Mouse (Mus musculus) small intestine, adult 2 months (tissue): ENCODE measurements around the gene Agbl4. TPM values are rescaled to one million over a fixed set of nuclear protein-coding genes. Genes with fewer than 3 reads are reported as not detected.

Source experiments
- H3K27ac ChIP-seq: fragments of 200-500 bp; 2 replicates; pipeline ENCODE4 v1.5.1; 2012; ENCODE audit warnings: low read depth, low read length, control low read depth, inconsistent platforms; ENCODE audit not compliant: insufficient read depth
- H3K27me3 ChIP-seq: fragments of 200-500 bp; 2 replicates; pipeline ENCODE4 v1.6.1; 2012; ENCODE audit warnings: mild to moderate bottlenecking, moderate library complexity, low read length, inconsistent platforms; ENCODE audit not compliant: control insufficient read depth, insufficient read depth
- H3K36me3 ChIP-seq: fragments of 200-500 bp; 2 replicates; pipeline ENCODE4 v1.6.1; 2012; ENCODE audit warnings: mild to moderate bottlenecking, low read length, control low read depth, inconsistent platforms; ENCODE audit not compliant: control insufficient read depth, insufficient read depth
- H3K4me1 ChIP-seq: fragments of 200-500 bp; 2 replicates; pipeline ENCODE4 v1.6.1; 2012; ENCODE audit warnings: low read length, inconsistent platforms, mixed read lengths; ENCODE audit not compliant: control insufficient read depth, insufficient read depth, insufficient read length
- H3K4me3 ChIP-seq: fragments of 200-500 bp; 2 replicates; pipeline ENCODE4 v1.5.1; 2012; ENCODE audit warnings: low read depth, mild to moderate bottlenecking, control low read depth, inconsistent platforms, low read length, moderate library complexity
- CTCF ChIP-seq: fragments of 200-500 bp; IDR thresholded peaks from 2 replicates; pipeline ENCODE4 v1.5.1; 2012; ENCODE audit warnings: low read depth, mild to moderate bottlenecking, control low read depth, inconsistent platforms, low read length, moderate library complexity, mixed read lengths; ENCODE audit not compliant: insufficient replicate concordance, insufficient read length; ENCODE audit errors: extremely low read depth
- POLR2A ChIP-seq: fragments of 200-500 bp; IDR thresholded peaks from 2 replicates; pipeline ENCODE4 v1.6.1; 2012; ENCODE audit warnings: low read depth, mild to moderate bottlenecking, control low read depth, inconsistent platforms, low read length, moderate library complexity
- WGBS: fragments of 180-500 bp; shearing (Covaris S2); methylation state at CpG from one replicate; pipeline ENCODE4 v1.1.7; 2018; 5-methylcytosine and 5-hydroxymethylcytosine counted together
- polyA plus RNA-seq: library from polyadenylated mRNA; depleted of rRNA; stranded (reverse); fragments of >200 nt; gene quantifications from 2 replicates; pipeline ENCODE4 v1.2.3, GENCODE M21; 2012

Agbl4 gene
- polyA plus RNA-seq, 1 experiment: not detected

DNA sequence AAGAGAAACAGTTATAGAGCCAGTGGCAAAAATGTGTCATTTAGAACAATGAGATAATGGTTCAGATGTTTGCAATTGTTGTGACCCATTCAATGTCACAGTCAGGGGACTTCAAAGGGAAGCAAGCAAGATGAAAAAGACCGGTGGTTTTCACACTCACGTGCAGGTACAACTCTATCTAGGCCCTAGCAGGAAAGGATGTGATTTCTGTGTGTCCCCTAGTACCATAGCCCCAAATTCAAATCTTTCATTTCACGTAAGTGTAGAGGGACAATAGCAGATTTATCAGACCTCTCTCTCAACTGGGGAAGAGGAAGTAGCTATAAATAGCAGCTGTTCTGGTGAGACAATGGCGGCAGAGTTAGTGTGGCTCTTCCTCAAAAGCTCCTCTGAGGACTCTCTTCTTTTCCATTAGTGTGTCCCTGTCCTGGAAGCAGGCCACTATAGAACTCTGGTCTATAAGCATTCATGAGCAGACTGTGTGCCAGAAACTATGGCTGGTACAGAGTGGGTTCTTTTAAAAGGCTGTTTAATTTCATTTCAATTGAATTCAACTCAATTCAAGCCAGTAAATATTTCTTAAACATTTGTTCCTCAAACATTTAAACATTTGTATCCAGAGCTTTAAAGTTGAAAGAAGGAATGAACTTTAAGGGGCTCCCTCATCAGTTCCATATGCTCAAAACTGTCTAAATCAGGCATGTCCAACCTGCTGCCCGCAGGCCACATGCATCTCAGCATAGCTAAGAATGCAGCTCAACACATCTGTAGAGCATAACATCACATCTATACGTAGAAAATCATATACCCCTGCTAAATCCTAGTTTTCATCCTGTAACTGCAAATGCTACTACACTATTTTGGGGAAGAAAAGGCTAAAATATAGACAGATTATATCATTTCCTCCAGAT, 953.4 kb downstream of the Agbl4 start:
- no peak overlapping the region for H3K27ac ChIP-seq
- 68% methylated on average over 6 of the region's 6 CpGs for WGBS
- H3K27me3 ChIP-seq: no peaks in the 10 kb centered on the region
- TF ChIP-seq POLR2A: no peak
- TF ChIP-seq CTCF: no peak
- H3K4me1 ChIP-seq: no peaks in the 10 kb centered on the region
- H3K36me3 ChIP-seq: no peaks in the 10 kb centered on the region
- no peak overlapping the region for H3K4me3 ChIP-seq

DNA sequence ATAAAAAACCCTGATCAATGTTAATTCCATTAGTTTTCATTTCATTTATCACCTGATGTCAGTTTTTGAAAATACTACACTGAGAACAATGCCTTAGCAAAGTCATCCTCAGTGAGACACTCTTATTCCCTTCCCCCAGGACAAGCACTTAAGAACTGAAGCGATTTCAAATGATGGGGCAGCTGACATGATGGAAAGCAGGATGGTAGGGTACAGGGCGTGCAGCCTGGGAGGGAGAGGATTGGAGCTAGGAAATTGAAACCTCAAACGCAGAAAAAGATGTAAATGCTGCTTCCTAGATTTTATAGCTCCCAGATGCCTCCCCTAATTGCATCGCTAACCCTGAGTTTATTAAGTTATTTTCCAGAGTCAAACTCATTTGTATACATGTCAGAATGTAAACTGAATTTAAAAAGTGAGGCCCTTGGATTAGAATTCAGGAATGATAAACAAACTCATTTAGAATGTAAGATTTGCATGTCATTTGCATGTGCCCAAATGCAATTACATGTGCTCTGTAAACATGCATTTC, 959.2 kb downstream of the Agbl4 start:
- H3K4me1 ChIP-seq: no peaks in the 10 kb centered on the region
- no peaks in the 10 kb centered on the region for H3K36me3 ChIP-seq
- 56% methylated on average over 4 of the region's 4 CpGs for WGBS
- no peaks in the 10 kb centered on the region for H3K27me3 ChIP-seq
- no peak for TF ChIP-seq CTCF
- no peak for TF ChIP-seq POLR2A
- no peak overlapping the region for H3K4me3 ChIP-seq
- H3K27ac ChIP-seq: no peak overlapping the region

DNA sequence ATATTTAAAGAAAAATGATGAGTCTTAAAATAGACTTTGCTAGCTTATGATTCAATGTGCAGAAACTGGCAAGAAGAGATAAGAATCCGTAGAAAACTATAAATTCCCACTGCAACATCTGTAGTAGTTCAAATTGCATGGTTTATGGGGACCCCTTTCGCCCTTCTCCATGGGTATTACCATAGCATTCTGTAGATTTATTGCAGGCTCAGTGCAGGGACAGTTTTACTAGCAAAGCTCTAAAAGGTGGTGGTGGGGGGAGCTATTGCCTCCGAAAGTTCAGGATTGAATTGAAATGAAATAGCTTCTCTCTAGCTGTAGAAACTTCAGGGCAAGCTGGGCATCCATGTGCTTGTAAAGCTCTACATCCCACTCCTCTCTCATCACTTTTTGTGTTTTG, 959.7 kb downstream of the Agbl4 start:
- Histone ChIP-seq H3K4me3 (no peak overlapping the region), H3K4me1 (no peaks in the 10 kb centered on the region), H3K27ac (no peak overlapping the region), H3K27me3 (no peaks in the 10 kb centered on the region), H3K36me3 (no peaks in the 10 kb centered on the region)
- TF ChIP-seq POLR2A (no peak), CTCF (no peak)
- 47% methylated on average over 3 of the region's 3 CpGs for WGBS

- no peak overlapping the region for H3K27ac ChIP-seq
- 73% methylated on average over 2 of the region's 2 CpGs for WGBS
- H3K36me3 ChIP-seq: no peaks in the 10 kb centered on the region
- H3K4me1 ChIP-seq: no peaks in the 10 kb centered on the region
- TF ChIP-seq CTCF (no peak), POLR2A (no peak)
- no peak overlapping the region for H3K4me3 ChIP-seq
- no peaks in the 10 kb centered on the region for H3K27me3 ChIP-seq
Observed at GRCm38 (mm10) chr4:111364199-111364598, 966.7 kb downstream of the Agbl4 start.

- Histone ChIP-seq H3K36me3 (no peaks in the 10 kb centered on the region), H3K27me3 (no peaks in the 10 kb centered on the region), H3K4me3 (no peak overlapping the region), H3K4me1 (no peaks in the 10 kb centered on the region), H3K27ac (no peak overlapping the region)
- 71% methylated on average over 2 of the region's 2 CpGs for WGBS
- TF ChIP-seq CTCF (no peak), POLR2A (no peak)
Observed at GRCm38 (mm10) chr4:111367771-111368170, 970.3 kb downstream of the Agbl4 start.

DNA sequence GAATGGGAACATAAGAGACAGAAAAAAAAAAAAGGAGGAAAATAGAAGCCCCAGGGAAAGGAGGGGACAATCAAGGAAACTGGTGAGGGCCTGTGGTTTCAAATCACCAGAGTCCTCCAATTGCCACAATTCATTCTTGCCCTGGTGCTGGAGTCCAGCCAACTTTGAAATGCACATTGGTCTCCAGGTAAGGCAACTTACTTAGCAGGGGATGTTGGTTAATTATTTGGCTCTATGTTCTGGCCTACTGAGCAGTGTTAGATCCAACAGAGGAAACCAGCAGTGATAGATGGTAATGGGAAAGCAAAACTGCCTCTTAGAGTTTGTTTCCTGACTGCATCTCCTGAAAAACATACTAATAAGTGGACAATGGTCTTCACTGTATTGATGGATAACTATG, 979.7 kb downstream of the Agbl4 start:
- Histone ChIP-seq H3K4me1 (no peaks in the 10 kb centered on the region), H3K27ac (no peak overlapping the region), H3K27me3 (no peaks in the 10 kb centered on the region), H3K4me3 (no peak overlapping the region), H3K36me3 (no peaks in the 10 kb centered on the region)
- no peak for TF ChIP-seq CTCF
- TF ChIP-seq POLR2A: no peak

DNA sequence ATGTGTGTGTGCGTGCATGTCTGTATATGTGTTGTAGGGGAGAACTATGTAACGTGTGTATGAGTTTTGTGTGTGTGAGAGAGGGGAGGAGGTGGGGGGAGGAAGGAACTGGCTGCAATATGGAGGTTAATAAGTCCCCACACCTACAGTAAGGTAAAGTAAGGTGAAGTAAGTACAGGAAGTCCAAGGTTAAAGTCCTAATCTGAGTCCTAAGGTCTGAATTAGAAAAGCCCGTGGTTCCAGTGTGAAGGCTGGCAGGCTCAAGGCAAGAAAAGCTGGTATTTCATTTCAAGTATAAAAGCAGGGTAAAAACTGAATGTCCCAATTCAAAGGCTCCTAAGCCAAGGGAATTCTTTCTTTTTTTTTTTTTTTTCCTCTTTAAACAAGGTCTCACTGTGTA, 980.6 kb downstream of the Agbl4 start:
- no peak for TF ChIP-seq POLR2A
- no peak for TF ChIP-seq CTCF
- no peaks in the 10 kb centered on the region for H3K4me1 ChIP-seq
- WGBS: 64% methylated on average over 3 of the region's 3 CpGs
- no peak overlapping the region for H3K4me3 ChIP-seq
- H3K27ac ChIP-seq: no peak overlapping the region
- H3K36me3 ChIP-seq: no peaks in the 10 kb centered on the region
- no peaks in the 10 kb centered on the region for H3K27me3 ChIP-seq
